Mouse (Mus musculus) cerebellum, postnatal 10 days (tissue): Measurements from ENCODE around the gene Cdh13.

Experiments used
- DNase-seq, 2 experiments: peaks; one replicate each; pipeline ENCODE4 v3.0.0; 2021; ENCODE audit warnings: mixed read lengths in 2 of 2

The Cdh13 gene

GRCm38 (mm10) chr8:118283600-118284111 lies at the start of gene Cdh13:
Cdh13 (plus strand) TSS chr8:118283733.
- DNase-seq: peak; percentile 81 to 84

DNA sequence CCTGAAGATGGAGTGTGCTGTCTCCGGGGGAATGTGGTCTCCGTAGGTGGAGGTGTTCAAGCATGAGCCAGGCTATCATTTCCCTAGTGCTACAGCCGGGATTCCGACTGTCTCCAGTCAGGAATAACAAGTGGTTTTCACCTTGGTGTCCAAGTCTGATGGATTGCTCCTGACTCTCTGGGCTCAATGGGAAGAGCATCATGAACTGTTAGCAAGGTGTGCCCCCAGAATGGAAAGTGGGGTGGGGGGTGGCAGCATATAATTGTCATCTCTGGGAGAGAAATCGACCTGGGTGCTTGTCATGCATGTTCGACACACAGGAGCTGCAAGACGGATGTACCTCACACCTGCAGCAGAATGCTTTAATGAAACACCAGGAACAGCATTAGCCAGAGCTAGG lies 47.9 kb upstream of the Cdh13 start:
- DNase-seq: no peak

- peak; percentile 77 for DNase-seq
These were observed 46.3 kb upstream of the Cdh13 start for GRCm38 (mm10) chr8:118237150-118237620.

DNA sequence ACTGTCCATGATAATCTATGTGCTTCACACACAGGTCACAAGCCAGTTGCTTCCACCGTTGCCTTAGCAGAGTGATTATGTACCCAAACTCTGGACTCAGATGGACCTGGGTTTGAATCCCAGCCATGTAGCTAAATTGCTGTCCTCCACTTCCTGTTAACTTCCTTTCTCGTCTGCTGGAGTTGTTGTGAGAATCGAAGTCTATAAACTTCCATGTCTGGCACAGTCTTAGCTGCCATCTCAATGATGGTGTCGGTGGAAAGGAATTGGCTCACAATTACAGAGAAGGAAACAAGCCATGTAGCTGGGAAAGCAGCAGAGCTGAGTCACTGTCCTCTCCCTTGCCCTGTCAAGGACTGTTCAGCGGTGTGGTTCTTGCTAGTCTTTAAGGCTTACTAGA lies 45.4 kb upstream of the Cdh13 start:
- no peak for DNase-seq

- no peak for DNase-seq
These were observed 44.3 kb upstream of the Cdh13 start for GRCm38 (mm10) chr8:118239186-118239585.

- no peak for DNase-seq
These were observed 34.2 kb upstream of the Cdh13 start for GRCm38 (mm10) chr8:118249319-118249718.

- no peak for DNase-seq
These were observed 33.6 kb upstream of the Cdh13 start for GRCm38 (mm10) chr8:118249923-118250322.

- DNase-seq: no peak
These were observed 20.4 kb upstream of the Cdh13 start for GRCm38 (mm10) chr8:118263117-118263516.

GRCm38 (mm10) chr8:118270751-118271402 lies 12.7 kb upstream of the Cdh13 start:
- peak; percentile 85 to 87 for DNase-seq

GRCm38 (mm10) chr8:118272493-118272892 lies 11.0 kb upstream of the Cdh13 start:
- no peak for DNase-seq

DNA sequence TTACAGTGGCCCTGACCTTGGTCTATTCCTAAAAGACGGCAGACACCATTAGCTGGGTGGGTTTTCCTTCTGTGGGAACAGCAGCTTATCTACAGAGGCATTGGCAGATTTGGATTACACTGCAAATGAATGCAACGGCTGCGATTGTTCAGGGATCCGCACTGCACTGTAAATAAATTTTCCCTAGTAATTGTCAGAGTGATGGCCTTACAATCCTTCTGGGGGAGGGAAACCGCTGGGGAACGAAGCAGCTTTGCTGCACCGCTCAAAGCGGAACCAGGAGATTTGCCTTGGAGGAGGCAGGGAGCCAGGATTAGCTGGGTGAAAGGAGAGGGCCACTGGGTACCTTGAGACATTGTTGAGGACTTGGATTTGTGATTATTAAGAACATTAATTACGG lies 9.3 kb upstream of the Cdh13 start:
- no peak for DNase-seq

DNA sequence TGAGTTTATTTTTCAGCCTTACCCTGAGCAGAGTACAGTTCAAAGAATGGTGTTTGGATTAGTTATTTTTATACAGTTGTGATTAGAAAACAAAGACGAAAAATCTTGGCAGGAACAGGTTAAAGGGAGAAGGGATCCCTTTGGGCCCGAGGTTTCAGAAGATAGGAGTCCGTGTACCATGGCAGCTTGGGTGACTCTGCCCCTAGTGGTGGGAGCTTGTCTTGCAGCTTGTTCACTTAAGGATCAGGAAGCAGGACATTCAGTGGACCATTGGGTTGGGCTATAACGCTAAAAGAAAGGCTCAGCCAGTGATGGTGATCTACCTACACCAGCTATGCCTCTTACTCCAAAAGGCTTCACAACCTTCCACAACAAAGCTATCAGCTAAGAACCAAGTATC lies 8.8 kb upstream of the Cdh13 start:
- DNase-seq: peak; percentile 92 to 95

- peak; percentile 72 to 77 for DNase-seq
These were observed 838 bp downstream of the Cdh13 start for GRCm38 (mm10) chr8:118284112-118285029.

GRCm38 (mm10) chr8:118285596-118286281 lies 2.2 kb downstream of the Cdh13 start:
- no peak for DNase-seq

DNA sequence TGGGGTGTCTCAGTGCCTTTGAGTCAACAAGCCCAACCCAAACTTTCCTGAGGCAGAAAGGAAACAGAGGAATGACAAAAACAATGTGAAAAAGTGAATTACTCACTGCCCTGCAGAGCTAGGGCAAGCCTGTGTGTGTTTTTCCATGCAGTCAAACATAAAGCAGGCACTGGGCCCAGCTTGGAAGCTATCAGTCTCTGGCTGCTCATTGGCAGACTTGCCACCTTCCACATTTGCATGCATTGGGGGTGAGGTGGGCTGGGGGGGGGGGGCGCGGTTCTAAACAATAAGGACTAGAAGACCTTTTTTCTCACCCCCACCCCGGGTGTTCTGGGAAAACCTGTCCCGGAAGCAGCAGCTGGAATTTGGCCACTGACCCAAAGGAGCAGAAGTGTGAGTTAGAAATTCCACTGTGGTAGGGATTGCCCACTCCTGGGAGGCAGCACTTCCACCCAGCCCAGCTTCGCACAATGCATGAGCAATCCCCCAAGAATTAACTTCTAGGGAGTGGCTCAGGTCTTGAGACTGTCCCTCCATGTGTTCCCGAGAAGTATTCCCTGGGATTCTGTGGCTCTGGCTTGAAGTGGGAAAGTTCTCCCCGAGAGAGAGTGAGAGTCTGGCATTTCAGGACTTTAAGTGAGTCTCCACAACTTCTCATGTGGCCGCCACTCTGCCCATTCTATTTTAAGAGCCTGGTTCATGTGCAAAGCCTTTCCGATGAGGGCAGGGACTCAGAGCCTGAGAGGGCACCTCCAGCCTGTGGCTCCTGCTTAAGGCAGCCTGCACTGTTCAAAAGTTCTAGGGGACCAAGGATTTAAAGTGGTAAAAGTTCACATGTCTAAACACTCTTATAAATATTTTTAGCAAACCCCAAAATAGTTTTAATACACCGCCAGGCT lies 3.0 kb downstream of the Cdh13 start:
- DNase-seq: peak; percentile 32 to 44

- DNase-seq: peak; percentile 77 to 85
These were observed 4.0 kb downstream of the Cdh13 start for GRCm38 (mm10) chr8:118287496-118287895.

- DNase-seq: peak; percentile 76 to 84
These were observed 4.9 kb downstream of the Cdh13 start for GRCm38 (mm10) chr8:118288259-118288952.

DNA sequence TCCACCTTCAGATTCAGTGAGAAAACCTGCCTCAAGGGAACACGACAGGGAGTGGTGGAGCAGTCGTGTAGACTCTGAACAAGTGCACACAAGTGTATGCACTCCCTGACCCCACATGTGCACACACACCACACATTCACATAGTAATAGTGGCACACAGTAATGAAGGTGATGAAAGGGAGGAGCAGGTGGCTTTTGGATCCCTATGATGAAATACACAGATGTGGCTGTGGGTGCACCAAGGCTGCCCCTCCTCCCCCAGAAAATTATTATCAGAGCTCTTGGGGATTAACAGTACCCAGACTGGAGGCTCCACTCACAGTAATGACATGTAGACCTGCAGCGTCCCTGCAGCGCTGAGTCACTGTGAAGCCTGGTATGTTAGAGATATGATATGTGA lies 5.6 kb downstream of the Cdh13 start:
- no peak for DNase-seq

GRCm38 (mm10) chr8:118289525-118289924 lies 6.0 kb downstream of the Cdh13 start:
- peak; percentile 49 to 50 for DNase-seq

- no peak for DNase-seq
These were observed 6.7 kb downstream of the Cdh13 start for GRCm38 (mm10) chr8:118290266-118290665.

DNA sequence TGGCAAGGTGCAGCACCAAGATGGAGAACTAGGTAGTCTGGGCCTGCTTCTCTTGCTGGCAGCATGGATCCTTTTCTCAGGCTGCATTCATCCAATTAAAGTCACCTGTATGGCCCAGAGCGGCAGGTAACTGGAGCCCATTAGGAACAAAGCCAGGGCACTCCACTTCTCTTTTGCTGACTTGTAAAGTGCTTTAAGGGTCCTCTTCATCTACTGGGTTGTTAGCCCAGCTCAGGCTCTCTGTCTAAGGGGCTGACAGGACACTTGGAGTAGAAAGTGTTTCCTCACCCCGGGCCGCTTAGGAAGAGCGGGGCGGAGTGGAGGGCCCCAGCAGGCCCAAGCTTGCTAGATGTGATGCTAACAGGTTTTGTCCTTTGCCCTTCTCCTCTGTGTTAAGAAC lies 12.9 kb downstream of the Cdh13 start:
- no peak for DNase-seq
